Mouse (Mus musculus) kidney, adult 18-20 months (tissue): ENCODE data around the gene Setd5.
A peak's percentile ranks its signal among the peaks of the same experiment; 100 is the strongest.

Experiments
- DNase-seq: peaks from one replicate; pipeline ENCODE4 v3.0.0; 2021

The Setd5 gene

GRCm38 (mm10) chr6:113060892-113061563 is 16.1 kb upstream of the Setd5 start:
- no peak for DNase-seq

GRCm38 (mm10) chr6:113062253-113062652 is 14.9 kb upstream of the Setd5 start:
- peak; percentile 50 for DNase-seq

GRCm38 (mm10) chr6:113063363-113063762 is 13.8 kb upstream of the Setd5 start:
- DNase-seq, result no peak

- no peak for DNase-seq
Observed at GRCm38 (mm10) chr6:113065186-113065585, 12.0 kb upstream of the Setd5 start.

GRCm38 (mm10) chr6:113069154-113069553 is 8.0 kb upstream of the Setd5 start:
- no peak for DNase-seq

GRCm38 (mm10) chr6:113075261-113075660 is 1.9 kb upstream of the Setd5 start:
- no peak for DNase-seq

- peak; percentile 96 for DNase-seq
Observed at GRCm38 (mm10) chr6:113076012-113076685, 1.0 kb upstream of the Setd5 start.

- DNase-seq, result no peak
Observed at GRCm38 (mm10) chr6:113077569-113078030, 435 bp downstream of the Setd5 start.

- DNase-seq, result peak; percentile 39
Observed at GRCm38 (mm10) chr6:113078031-113078721, 1.0 kb downstream of the Setd5 start.

- DNase-seq, result no peak
Observed at GRCm38 (mm10) chr6:113079492-113079891, 2.3 kb downstream of the Setd5 start.

GRCm38 (mm10) chr6:113082229-113082628 is 5.1 kb downstream of the Setd5 start:
- no peak for DNase-seq

- no peak for DNase-seq
Observed at GRCm38 (mm10) chr6:113084590-113084989, 7.4 kb downstream of the Setd5 start.

GRCm38 (mm10) chr6:113093206-113093605 is 16.0 kb downstream of the Setd5 start:
- DNase-seq, result no peak

- DNase-seq, result no peak
Observed at GRCm38 (mm10) chr6:113095547-113095946, 18.4 kb downstream of the Setd5 start.

GRCm38 (mm10) chr6:113097662-113098061 is 20.5 kb downstream of the Setd5 start:
- no peak for DNase-seq

GRCm38 (mm10) chr6:113099640-113100289 is 22.6 kb downstream of the Setd5 start:
- peak; percentile 89 for DNase-seq

- DNase-seq, result no peak
Observed at GRCm38 (mm10) chr6:113102541-113102940, 25.4 kb downstream of the Setd5 start.

GRCm38 (mm10) chr6:113103765-113104164 is 26.6 kb downstream of the Setd5 start:
- DNase-seq, result peak; percentile 63

- no peak for DNase-seq
Observed at GRCm38 (mm10) chr6:113109378-113109777, 32.2 kb downstream of the Setd5 start.

- DNase-seq, result no peak
Observed at GRCm38 (mm10) chr6:113109956-113110355, 32.8 kb downstream of the Setd5 start.

GRCm38 (mm10) chr6:113120806-113121205 is 43.6 kb downstream of the Setd5 start:
- no peak for DNase-seq

GRCm38 (mm10) chr6:113133360-113133759 is 56.2 kb downstream of the Setd5 start:
- DNase-seq, result no peak

GRCm38 (mm10) chr6:113141389-113142094 is 64.4 kb downstream of the Setd5 start:
- DNase-seq, result peak; percentile 27
